Mouse (Mus musculus): ENCODE data around the gene Ankrd9. TPM values are rescaled to one million over a fixed set of nuclear protein-coding genes. Genes with fewer than 3 reads are reported as not detected.

The Ankrd9 gene
- polyA plus RNA-seq (2015; fragmentation: Nextera tagmentation; extraction: Ambion mirVana) = 54.2 and 57.6 TPM in 2 replicates

GRCm38 (mm10) chr12:110978607-110979406 lies at the start of gene Ankrd9:
Gene Ankrd9 (minus strand): TSS chr12:110979040.
- Histone ChIP-seq H3K9me3 (replicated peaks) (peaks cover 5% of the 10 kb centered on the region; the same call in 1 of the 2 replicates), H3K9ac (peak within 1 kb of the TSS; percentile 98), H3K4me1 (replicated peaks) (peaks cover 54% of the 10 kb centered on the region), H3K36me3 (peaks cover 37% of the 10 kb centered on the region), H3K4me2 (peak within 1 kb of the TSS; percentile 86), H3K27ac (peak within 1 kb of the TSS; percentile 100), H3K27me3 (peaks cover 9% of the 10 kb centered on the region; the same call in 1 of the 2 replicates), H3K4me3 (replicated peaks) (peak within 1 kb of the TSS; percentile 90)
- peak; percentile 83 for ATAC-seq (ENCODE audit: low read depth)
- under 1% methylated on average over 89 of the region's 90 CpGs for WGBS (ENCODE audit: insufficient replicate concordance)
- peak; percentile 99 for DNase-seq

GRCm38 (mm10) chr12:111021577-111021976 lies 42.7 kb upstream of the Ankrd9 start:
- DNase-seq (no peak), ATAC-seq (ENCODE audit: low read depth) (no peak)
- 32% methylated on average over 3 of the region's 3 CpGs for WGBS (ENCODE audit: insufficient replicate concordance)
- no peak overlapping the region for H3K27ac ChIP-seq
- no peaks in the 10 kb centered on the region for H3K9me3 ChIP-seq (replicated peaks)
- H3K27me3 ChIP-seq = no peaks in the 10 kb centered on the region
- no peak overlapping the region for H3K4me2 ChIP-seq
- H3K9ac ChIP-seq = no peak overlapping the region
- H3K4me1 ChIP-seq (replicated peaks) = peaks cover 9% of the 10 kb centered on the region; the same call in 1 of the 2 replicates
- H3K4me3 ChIP-seq (replicated peaks) = no peak overlapping the region
- no peaks in the 10 kb centered on the region for H3K36me3 ChIP-seq

GRCm38 (mm10) chr12:111021138-111021537 lies 42.3 kb upstream of the Ankrd9 start:
- ATAC-seq (ENCODE audit: low read depth) (no peak), DNase-seq (no peak)
- H3K4me3 ChIP-seq (replicated peaks) = no peak overlapping the region
- peaks cover 12% of the 10 kb centered on the region; the same call in 1 of the 2 replicates for H3K4me1 ChIP-seq (replicated peaks)
- no peak overlapping the region for H3K4me2 ChIP-seq
- H3K9ac ChIP-seq = no peak overlapping the region
- no peaks in the 10 kb centered on the region for H3K9me3 ChIP-seq (replicated peaks)
- H3K36me3 ChIP-seq = no peaks in the 10 kb centered on the region
- H3K27me3 ChIP-seq = no peaks in the 10 kb centered on the region
- WGBS (ENCODE audit: insufficient replicate concordance) = 39% methylated on average over 1 of the region's 1 CpGs
- no peak overlapping the region for H3K27ac ChIP-seq

GRCm38 (mm10) chr12:111019086-111019485 lies 40.2 kb upstream of the Ankrd9 start:
- no peak overlapping the region for H3K9ac ChIP-seq
- peaks cover 12% of the 10 kb centered on the region; the same call in 1 of the 2 replicates for H3K4me1 ChIP-seq (replicated peaks)
- H3K27me3 ChIP-seq = no peaks in the 10 kb centered on the region
- 79% methylated on average over 2 of the region's 2 CpGs for WGBS (ENCODE audit: insufficient replicate concordance)
- H3K9me3 ChIP-seq (replicated peaks) = no peaks in the 10 kb centered on the region
- H3K36me3 ChIP-seq = no peaks in the 10 kb centered on the region
- no peak for DNase-seq
- ATAC-seq (ENCODE audit: low read depth) = no peak
- no peak overlapping the region for H3K4me2 ChIP-seq
- H3K27ac ChIP-seq = no peak overlapping the region
- H3K4me3 ChIP-seq (replicated peaks) = no peak overlapping the region

- Histone ChIP-seq H3K4me3 (replicated peaks) (no peak overlapping the region), H3K27me3 (no peaks in the 10 kb centered on the region), H3K4me1 (replicated peaks) (peaks cover 12% of the 10 kb centered on the region; the same call in 1 of the 2 replicates), H3K9ac (no peak overlapping the region), H3K9me3 (replicated peaks) (no peaks in the 10 kb centered on the region), H3K36me3 (no peaks in the 10 kb centered on the region), H3K27ac (no peak overlapping the region), H3K4me2 (no peak overlapping the region)
- ATAC-seq (ENCODE audit: low read depth) (no peak), DNase-seq (no peak)
- 85% methylated on average over 11 of the region's 11 CpGs for whole genome bisulfite sequencing (ENCODE audit: insufficient replicate concordance)
Observed at GRCm38 (mm10) chr12:111018068-111018467, 39.2 kb upstream of the Ankrd9 start.

GRCm38 (mm10) chr12:111016807-111017206 lies 38.0 kb upstream of the Ankrd9 start:
- H3K9ac ChIP-seq = no peak overlapping the region
- H3K4me1 ChIP-seq (replicated peaks) = peaks cover 9% of the 10 kb centered on the region
- no peak overlapping the region for H3K4me2 ChIP-seq
- no peak overlapping the region for H3K4me3 ChIP-seq (replicated peaks)
- H3K27me3 ChIP-seq = no peaks in the 10 kb centered on the region
- WGBS (ENCODE audit: insufficient replicate concordance) = 48% methylated on average over 3 of the region's 3 CpGs
- no peak for ATAC-seq (ENCODE audit: low read depth)
- H3K9me3 ChIP-seq (replicated peaks) = no peaks in the 10 kb centered on the region
- H3K27ac ChIP-seq = no peak overlapping the region
- DNase-seq = no peak
- H3K36me3 ChIP-seq = no peaks in the 10 kb centered on the region

- 25% methylated on average over 6 of the region's 6 CpGs for WGBS (ENCODE audit: insufficient replicate concordance)
- no peak overlapping the region for H3K4me3 ChIP-seq (replicated peaks)
- DNase-seq = no peak
- H3K27ac ChIP-seq = peak overlapping the region; percentile 77
- ATAC-seq (ENCODE audit: low read depth) = peak; percentile 76
- H3K36me3 ChIP-seq = no peaks in the 10 kb centered on the region
- peak overlapping the region; percentile 4; the same call in 1 of the 2 replicates for H3K9ac ChIP-seq
- peak overlapping the region; percentile 11; the same call in 1 of the 2 replicates for H3K4me2 ChIP-seq
- H3K4me1 ChIP-seq (replicated peaks) = peaks cover 54% of the 10 kb centered on the region
- H3K27me3 ChIP-seq = no peaks in the 10 kb centered on the region
- no peaks in the 10 kb centered on the region for H3K9me3 ChIP-seq (replicated peaks)
Observed at GRCm38 (mm10) chr12:111009615-111010257, 30.9 kb upstream of the Ankrd9 start.

- DNase-seq = no peak
- no peaks in the 10 kb centered on the region for H3K36me3 ChIP-seq
- no peaks in the 10 kb centered on the region for H3K27me3 ChIP-seq
- ATAC-seq (ENCODE audit: low read depth) = peak; percentile 35; the same call in 1 of the 2 replicates
- H3K4me1 ChIP-seq (replicated peaks) = peaks cover 63% of the 10 kb centered on the region
- no peak overlapping the region for H3K4me3 ChIP-seq (replicated peaks)
- 45% methylated on average over 11 of the region's 11 CpGs for WGBS (ENCODE audit: insufficient replicate concordance)
- peak overlapping the region; percentile 77 for H3K27ac ChIP-seq
- no peaks in the 10 kb centered on the region for H3K9me3 ChIP-seq (replicated peaks)
- H3K4me2 ChIP-seq = peak overlapping the region; percentile 15
- H3K9ac ChIP-seq = 0 out of 2 replicates have a peak overlapping the region, but pooled peaks have one; percentile 24
Observed at GRCm38 (mm10) chr12:111008500-111009490, 30.0 kb upstream of the Ankrd9 start.

- no peak overlapping the region for H3K4me3 ChIP-seq (replicated peaks)
- peak; percentile 60 for ATAC-seq (ENCODE audit: low read depth)
- peak overlapping the region; percentile 24; the same call in 1 of the 2 replicates for H3K9ac ChIP-seq
- H3K36me3 ChIP-seq = no peaks in the 10 kb centered on the region
- H3K4me2 ChIP-seq = peak overlapping the region; percentile 15
- peak; percentile 57 for DNase-seq
- peak overlapping the region; percentile 77 for H3K27ac ChIP-seq
- no peaks in the 10 kb centered on the region for H3K27me3 ChIP-seq
- WGBS (ENCODE audit: insufficient replicate concordance) = 26% methylated on average over 14 of the region's 14 CpGs
- peaks cover 64% of the 10 kb centered on the region for H3K4me1 ChIP-seq (replicated peaks)
- no peaks in the 10 kb centered on the region for H3K9me3 ChIP-seq (replicated peaks)
Observed at GRCm38 (mm10) chr12:111007134-111008103, 28.6 kb upstream of the Ankrd9 start.

GRCm38 (mm10) chr12:111006339-111006738 lies 27.5 kb upstream of the Ankrd9 start:
- Histone ChIP-seq H3K9ac (no peak overlapping the region), H3K9me3 (replicated peaks) (no peaks in the 10 kb centered on the region), H3K27ac (peak overlapping the region; percentile 77; the same call in 1 of the 2 replicates), H3K4me2 (no peak overlapping the region), H3K36me3 (no peaks in the 10 kb centered on the region), H3K27me3 (no peaks in the 10 kb centered on the region), H3K4me3 (replicated peaks) (no peak overlapping the region), H3K4me1 (replicated peaks) (peaks cover 64% of the 10 kb centered on the region)
- DNase-seq (no peak), ATAC-seq (ENCODE audit: low read depth) (no peak)
- WGBS (ENCODE audit: insufficient replicate concordance) = 83% methylated on average over 4 of the region's 5 CpGs

Data from liver, embryonic 13.5 days (tissue).